Comparison of ENCODE assay signal across 16 mouse cellular contexts in the genomic region with DNA sequence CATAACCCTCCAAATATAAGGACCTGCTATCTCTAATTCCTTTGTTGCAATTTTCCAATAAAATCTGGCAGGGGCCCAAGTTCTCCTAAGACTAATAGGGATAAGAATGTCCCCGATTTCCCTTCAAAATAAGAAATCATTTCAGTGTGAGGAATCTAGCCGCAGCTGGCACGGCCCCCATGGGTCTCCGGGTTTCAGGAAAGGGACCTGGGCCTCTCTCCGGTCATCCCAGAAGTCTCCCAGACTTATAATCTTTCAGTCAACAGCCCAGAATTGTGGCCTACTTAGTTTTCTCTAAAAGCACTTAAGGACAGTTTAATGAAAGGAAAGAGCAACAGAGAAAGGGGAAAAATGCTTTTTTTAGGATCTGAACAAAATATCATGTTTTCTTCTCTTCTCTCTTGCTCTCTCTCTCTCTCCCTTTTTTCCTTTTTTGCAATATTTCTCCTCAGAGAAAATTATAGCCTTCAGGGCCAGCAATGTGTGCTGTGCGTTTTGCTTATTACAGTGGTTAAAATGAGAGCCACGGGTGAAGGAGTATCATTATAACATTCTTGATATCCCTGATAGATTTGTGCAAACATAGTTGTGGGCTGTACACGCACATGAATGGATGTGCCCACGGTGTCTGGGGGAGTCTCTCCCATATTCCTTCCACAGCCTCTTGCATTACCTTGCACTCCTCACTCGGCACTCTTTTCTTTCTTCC.
"Had no signal": no experiment of that assay in that cellular context is flagged by ENCODE, and none has a peak within 500 bp of the region (broad histone marks: within the 10 kb centered on the region; RNA-seq: fewer than 3 reads in every experiment).

No protein-coding gene starts in this region.

- ATAC-seq: liver, postnatal 0 days; midbrain, embryonic 15.5 days had no signal

- H3K9me3 ChIP-seq: liver, embryonic 13.5 days; midbrain, embryonic 15.5 days; neural tube, embryonic 12.5 days had no signal

- H3K9ac ChIP-seq: liver, embryonic 13.5 days; liver, postnatal 0 days; midbrain, embryonic 15.5 days; neural tube, embryonic 12.5 days had no signal

- H3K4me2 ChIP-seq: liver, embryonic 13.5 days; midbrain, embryonic 11.5 days; midbrain, embryonic 15.5 days; neural tube, embryonic 12.5 days had no signal

- H3K36me3 ChIP-seq: liver, embryonic 13.5 days; midbrain, embryonic 15.5 days; neural tube, embryonic 12.5 days had no signal

- H3K27ac ChIP-seq: left cerebral cortex, adult 2 months; liver, embryonic 13.5 days; macrophage; midbrain, embryonic 15.5 days; neural tube, embryonic 12.5 days had no signal

- H3K27me3 ChIP-seq: liver, embryonic 13.5 days; megakaryocyte, embryonic 14.5 days; midbrain, embryonic 15.5 days; neural tube, embryonic 12.5 days had no signal

- H3K4me3 ChIP-seq: left cerebral cortex, adult 2 months; liver, embryonic 13.5 days; megakaryocyte, embryonic 14.5 days; midbrain, embryonic 15.5 days; neural tube, embryonic 12.5 days had no signal

- DNase-seq: kidney, adult 8-10 months; kidney, postnatal 25 days; liver; liver, embryonic 13.5 days; liver, postnatal 0 days; lung, postnatal 14 days; retina, postnatal 1 day; right cerebral cortex, postnatal 4 days; spleen, adult 18-20 months; thymus, postnatal 4 days had no signal

- H3K4me1 ChIP-seq: liver, embryonic 13.5 days; megakaryocyte, embryonic 14.5 days; midbrain, embryonic 15.5 days; neural tube, embryonic 12.5 days had no signal
